Mouse (Mus musculus): ENCODE data around the gene Sfpq. TPM values are rescaled to one million over a fixed set of nuclear protein-coding genes. Genes with fewer than 3 reads are reported as not detected.
"Not testable (repeated sequence)": the region's sequence is repeated elsewhere in the genome, so short reads cannot be mapped to it uniquely, and the experiment has no call there.

Sfpq gene
- polyA plus RNA-seq, 1 experiment, result 24.1 TPM

- Histone ChIP-seq H3K4me3 (ENCODE audit: insufficient read depth, low read depth, low read length) (no peak overlapping the region), H3K27ac (ENCODE audit: insufficient read depth, low read depth, low read length) (no peak overlapping the region), H3K27me3 (replicated peaks; ENCODE audit: control insufficient read depth, insufficient read depth, low read length) (no peaks in the 10 kb centered on the region), H3K36me3 (ENCODE audit: control insufficient read depth, insufficient read depth, low read length) (no peaks in the 10 kb centered on the region), H3K4me1 (ENCODE audit: control insufficient read depth, insufficient read depth, low read length) (no peaks in the 10 kb centered on the region)
- no peak for TF ChIP-seq POLR2A (IDR thresholded peaks at IDR 0.05; ENCODE audit: low read depth, low read length)
- TF ChIP-seq CTCF (conservative IDR thresholded peaks at IDR 0.05; ENCODE audit: insufficient read depth, insufficient read length, low read depth, low read length), result no peak
- no peak for DNase-seq
Observed at GRCm38 (mm10) chr4:126990553-126990952, 30.6 kb upstream of the Sfpq start.

- no peak overlapping the region for H3K4me3 ChIP-seq (ENCODE audit: insufficient read depth, low read depth, low read length)
- H3K27me3 ChIP-seq (replicated peaks; ENCODE audit: control insufficient read depth, insufficient read depth, low read length), result no peaks in the 10 kb centered on the region
- no peaks in the 10 kb centered on the region for H3K4me1 ChIP-seq (ENCODE audit: control insufficient read depth, insufficient read depth, low read length)
- H3K36me3 ChIP-seq (ENCODE audit: control insufficient read depth, insufficient read depth, low read length), result no peaks in the 10 kb centered on the region
- 64% methylated on average over 5 of the region's 5 CpGs for WGBS
- no peak for TF ChIP-seq POLR2A (IDR thresholded peaks at IDR 0.05; ENCODE audit: low read depth, low read length)
- TF ChIP-seq CTCF (conservative IDR thresholded peaks at IDR 0.05; ENCODE audit: insufficient read depth, insufficient read length, low read depth, low read length), result no peak; the same call in 1 of the 2 replicates
- H3K27ac ChIP-seq (ENCODE audit: insufficient read depth, low read depth, low read length), result no peak overlapping the region
- DNase-seq, result peak; percentile 11
Observed at GRCm38 (mm10) chr4:126992356-126992755, 28.8 kb upstream of the Sfpq start.

GRCm38 (mm10) chr4:126999372-126999771, 21.8 kb upstream of the Sfpq start:
- WGBS, result 94% methylated on average over 16 of the region's 16 CpGs
- not testable (repeated sequence) for H3K27me3 ChIP-seq (replicated peaks; ENCODE audit: control insufficient read depth, insufficient read depth, low read length); DNase-seq; H3K36me3 ChIP-seq (ENCODE audit: control insufficient read depth, insufficient read depth, low read length); H3K4me3 ChIP-seq (ENCODE audit: insufficient read depth, low read depth, low read length); H3K27ac ChIP-seq (ENCODE audit: insufficient read depth, low read depth, low read length); H3K4me1 ChIP-seq (ENCODE audit: control insufficient read depth, insufficient read depth, low read length)

GRCm38 (mm10) chr4:127000601-127001105, 20.5 kb upstream of the Sfpq start:
- WGBS, result 44% methylated on average over 8 of the region's 8 CpGs
- H3K4me3 ChIP-seq (ENCODE audit: insufficient read depth, low read depth, low read length), result no peak overlapping the region
- no peaks in the 10 kb centered on the region for H3K36me3 ChIP-seq (ENCODE audit: control insufficient read depth, insufficient read depth, low read length)
- H3K27me3 ChIP-seq (replicated peaks; ENCODE audit: control insufficient read depth, insufficient read depth, low read length), result no peaks in the 10 kb centered on the region
- TF ChIP-seq CTCF (conservative IDR thresholded peaks at IDR 0.05; ENCODE audit: insufficient read depth, insufficient read length, low read depth, low read length) (no peak), POLR2A (IDR thresholded peaks at IDR 0.05; ENCODE audit: low read depth, low read length) (no peak)
- H3K27ac ChIP-seq (ENCODE audit: insufficient read depth, low read depth, low read length), result no peak overlapping the region
- no peaks in the 10 kb centered on the region for H3K4me1 ChIP-seq (ENCODE audit: control insufficient read depth, insufficient read depth, low read length)
- no peak for DNase-seq

GRCm38 (mm10) chr4:127004384-127004783, 16.7 kb upstream of the Sfpq start:
- no peaks in the 10 kb centered on the region for H3K27me3 ChIP-seq (replicated peaks; ENCODE audit: control insufficient read depth, insufficient read depth, low read length)
- 76% methylated on average over 3 of the region's 3 CpGs for WGBS
- no peak overlapping the region for H3K27ac ChIP-seq (ENCODE audit: insufficient read depth, low read depth, low read length)
- no peak overlapping the region for H3K4me3 ChIP-seq (ENCODE audit: insufficient read depth, low read depth, low read length)
- H3K4me1 ChIP-seq (ENCODE audit: control insufficient read depth, insufficient read depth, low read length), result no peaks in the 10 kb centered on the region
- H3K36me3 ChIP-seq (ENCODE audit: control insufficient read depth, insufficient read depth, low read length), result no peaks in the 10 kb centered on the region
- TF ChIP-seq CTCF (conservative IDR thresholded peaks at IDR 0.05; ENCODE audit: insufficient read depth, insufficient read length, low read depth, low read length) (no peak), POLR2A (IDR thresholded peaks at IDR 0.05; ENCODE audit: low read depth, low read length) (no peak)
- DNase-seq, result no peak

- H3K4me3 ChIP-seq (ENCODE audit: insufficient read depth, low read depth, low read length), result no peak overlapping the region
- no peak overlapping the region for H3K27ac ChIP-seq (ENCODE audit: insufficient read depth, low read depth, low read length)
- H3K27me3 ChIP-seq (replicated peaks; ENCODE audit: control insufficient read depth, insufficient read depth, low read length), result no peaks in the 10 kb centered on the region
- TF ChIP-seq CTCF (conservative IDR thresholded peaks at IDR 0.05; ENCODE audit: insufficient read depth, insufficient read length, low read depth, low read length) (no peak), POLR2A (IDR thresholded peaks at IDR 0.05; ENCODE audit: low read depth, low read length) (no peak)
- no peaks in the 10 kb centered on the region for H3K36me3 ChIP-seq (ENCODE audit: control insufficient read depth, insufficient read depth, low read length)
- WGBS, result 22% methylated on average over 25 of the region's 25 CpGs
- H3K4me1 ChIP-seq (ENCODE audit: control insufficient read depth, insufficient read depth, low read length), result no peaks in the 10 kb centered on the region
- peak; percentile 60 for DNase-seq
Observed at GRCm38 (mm10) chr4:127005113-127005936, 15.8 kb upstream of the Sfpq start.

GRCm38 (mm10) chr4:127015294-127015993, 5.7 kb upstream of the Sfpq start:
- Histone ChIP-seq H3K27ac (ENCODE audit: insufficient read depth, low read depth, low read length) (peak overlapping the region; percentile 76), H3K4me3 (ENCODE audit: insufficient read depth, low read depth, low read length) (peak overlapping the region; percentile 42; the same call in 1 of the 2 replicates)
- TF ChIP-seq CTCF (conservative IDR thresholded peaks at IDR 0.05; ENCODE audit: insufficient read depth, insufficient read length, low read depth, low read length), result peak; percentile 87
- H3K36me3 ChIP-seq (ENCODE audit: control insufficient read depth, insufficient read depth, low read length); H3K27me3 ChIP-seq (replicated peaks; ENCODE audit: control insufficient read depth, insufficient read depth, low read length); H3K4me1 ChIP-seq (ENCODE audit: control insufficient read depth, insufficient read depth, low read length): not testable (repeated sequence)
- 16% methylated on average over 14 of the region's 26 CpGs for WGBS
- DNase-seq, result peak; percentile 93
